Mouse (Mus musculus): ENCODE results near the gene Isca1. TPM values are rescaled to one million over a fixed set of nuclear protein-coding genes. Genes with fewer than 3 reads are reported as not detected.
A peak's percentile ranks its signal among the peaks of the same experiment; 100 is the strongest.
"Not testable (repeated sequence)": the region's sequence is repeated elsewhere in the genome, so short reads cannot be mapped to it uniquely, and the experiment has no call there.

Gene Isca1
- polyA plus RNA-seq, 1 experiment from 2014 or later: 84.5 TPM

GRCm38 (mm10) chr13:59745462-59745861 is 24.1 kb downstream of the Isca1 start:
- Histone ChIP-seq H3K27ac (ENCODE audit: low read depth, low read length) (no peak overlapping the region), H3K4me3 (ENCODE audit: low read depth, low read length) (no peak overlapping the region), H3K4me1 (replicated peaks; ENCODE audit: control insufficient read depth, insufficient read depth, low read length) (no peaks in the 10 kb centered on the region), H3K27me3 (replicated peaks; ENCODE audit: control insufficient read depth, insufficient read depth, low read length) (no peaks in the 10 kb centered on the region), H3K4me2 (replicated peaks; ENCODE audit: low read depth) (no peak overlapping the region), H3K36me3 (ENCODE audit: control insufficient read depth, insufficient read depth) (no peaks in the 10 kb centered on the region), H3K9me3 (ENCODE audit: control insufficient read depth) (no peaks in the 10 kb centered on the region), H3K9ac (ENCODE audit: low read depth, low read length) (no peak overlapping the region)
- WGBS: 77% methylated on average over 6 of the region's 6 CpGs
- no peak for TF ChIP-seq CTCF (IDR thresholded peaks at IDR 0.05; ENCODE audit: low read depth)
- ATAC-seq: no peak

GRCm38 (mm10) chr13:59741697-59742096 is 27.9 kb downstream of the Isca1 start:
- H3K9ac ChIP-seq (ENCODE audit: low read depth, low read length): no peak overlapping the region
- H3K27me3 ChIP-seq (replicated peaks; ENCODE audit: control insufficient read depth, insufficient read depth, low read length): no peaks in the 10 kb centered on the region
- H3K4me1 ChIP-seq (replicated peaks; ENCODE audit: control insufficient read depth, insufficient read depth, low read length): no peaks in the 10 kb centered on the region
- no peaks in the 10 kb centered on the region for H3K9me3 ChIP-seq (ENCODE audit: control insufficient read depth)
- no peak for ATAC-seq
- WGBS: 66% methylated on average over 10 of the region's 10 CpGs
- H3K4me3 ChIP-seq (ENCODE audit: low read depth, low read length): no peak overlapping the region
- no peak overlapping the region for H3K4me2 ChIP-seq (replicated peaks; ENCODE audit: low read depth)
- peak; percentile 53 for TF ChIP-seq CTCF (IDR thresholded peaks at IDR 0.05; ENCODE audit: low read depth)
- H3K27ac ChIP-seq (ENCODE audit: low read depth, low read length): no peak overlapping the region
- H3K36me3 ChIP-seq (ENCODE audit: control insufficient read depth, insufficient read depth): no peaks in the 10 kb centered on the region

- Histone ChIP-seq H3K9ac (ENCODE audit: low read depth, low read length) (no peak overlapping the region), H3K36me3 (ENCODE audit: control insufficient read depth, insufficient read depth) (no peaks in the 10 kb centered on the region)
- 76% methylated on average over 11 of the region's 11 CpGs for WGBS
These were observed 28.5 kb downstream of the Isca1 start for GRCm38 (mm10) chr13:59741096-59741495.

GRCm38 (mm10) chr13:59739397-59739796 is 30.2 kb downstream of the Isca1 start:
- 84% methylated on average over 4 of the region's 4 CpGs for WGBS
- H3K36me3 ChIP-seq (ENCODE audit: control insufficient read depth, insufficient read depth): no peaks in the 10 kb centered on the region
- TF ChIP-seq CTCF (IDR thresholded peaks at IDR 0.05; ENCODE audit: low read depth): no peak
- no peaks in the 10 kb centered on the region for H3K9me3 ChIP-seq (ENCODE audit: control insufficient read depth)
- H3K4me1 ChIP-seq (replicated peaks; ENCODE audit: control insufficient read depth, insufficient read depth, low read length): no peaks in the 10 kb centered on the region
- H3K9ac ChIP-seq (ENCODE audit: low read depth, low read length): no peak overlapping the region
- no peaks in the 10 kb centered on the region for H3K27me3 ChIP-seq (replicated peaks; ENCODE audit: control insufficient read depth, insufficient read depth, low read length)
- H3K4me3 ChIP-seq (ENCODE audit: low read depth, low read length): no peak overlapping the region
- no peak for ATAC-seq
- H3K27ac ChIP-seq (ENCODE audit: low read depth, low read length): no peak overlapping the region
- no peak overlapping the region for H3K4me2 ChIP-seq (replicated peaks; ENCODE audit: low read depth)

More at GRCm38 (mm10) chr13:59741096-59741495, 28.5 kb downstream of the Isca1 start:
- Histone ChIP-seq H3K27me3 (replicated peaks; ENCODE audit: control insufficient read depth, insufficient read depth, low read length) (no peaks in the 10 kb centered on the region), H3K4me2 (replicated peaks; ENCODE audit: low read depth) (no peak overlapping the region), H3K9me3 (ENCODE audit: control insufficient read depth) (no peaks in the 10 kb centered on the region), H3K4me1 (replicated peaks; ENCODE audit: control insufficient read depth, insufficient read depth, low read length) (no peaks in the 10 kb centered on the region), H3K27ac (ENCODE audit: low read depth, low read length) (no peak overlapping the region), H3K4me3 (ENCODE audit: low read depth, low read length) (no peak overlapping the region)
- no peak for TF ChIP-seq CTCF (IDR thresholded peaks at IDR 0.05; ENCODE audit: low read depth)
- no peak for ATAC-seq

- WGBS: 80% methylated on average over 2 of the region's 2 CpGs
- Histone ChIP-seq H3K4me2 (replicated peaks; ENCODE audit: low read depth) (no peak overlapping the region), H3K27ac (ENCODE audit: low read depth, low read length) (no peak overlapping the region), H3K9me3 (ENCODE audit: control insufficient read depth) (no peaks in the 10 kb centered on the region), H3K9ac (ENCODE audit: low read depth, low read length) (no peak overlapping the region), H3K27me3 (replicated peaks; ENCODE audit: control insufficient read depth, insufficient read depth, low read length) (no peaks in the 10 kb centered on the region), H3K36me3 (ENCODE audit: control insufficient read depth, insufficient read depth) (no peaks in the 10 kb centered on the region), H3K4me1 (replicated peaks; ENCODE audit: control insufficient read depth, insufficient read depth, low read length) (no peaks in the 10 kb centered on the region), H3K4me3 (ENCODE audit: low read depth, low read length) (no peak overlapping the region)
- TF ChIP-seq CTCF (IDR thresholded peaks at IDR 0.05; ENCODE audit: low read depth): no peak
- ATAC-seq: no peak
These were observed 31.2 kb downstream of the Isca1 start for GRCm38 (mm10) chr13:59738455-59738854.

- Histone ChIP-seq H3K4me3 (ENCODE audit: low read depth, low read length) (no peak overlapping the region), H3K36me3 (ENCODE audit: control insufficient read depth, insufficient read depth) (no peaks in the 10 kb centered on the region), H3K9ac (ENCODE audit: low read depth, low read length) (no peak overlapping the region), H3K27ac (ENCODE audit: low read depth, low read length) (no peak overlapping the region), H3K27me3 (replicated peaks; ENCODE audit: control insufficient read depth, insufficient read depth, low read length) (no peaks in the 10 kb centered on the region), H3K9me3 (ENCODE audit: control insufficient read depth) (no peaks in the 10 kb centered on the region), H3K4me2 (replicated peaks; ENCODE audit: low read depth) (no peak overlapping the region), H3K4me1 (replicated peaks; ENCODE audit: control insufficient read depth, insufficient read depth, low read length) (no peaks in the 10 kb centered on the region)
- ATAC-seq: peak; percentile 69
- WGBS: 17% methylated on average over 3 of the region's 3 CpGs
- peak; percentile 62 for TF ChIP-seq CTCF (IDR thresholded peaks at IDR 0.05; ENCODE audit: low read depth)
These were observed 34.4 kb downstream of the Isca1 start for GRCm38 (mm10) chr13:59735190-59735589.

- H3K27ac ChIP-seq (ENCODE audit: low read depth, low read length); H3K9ac ChIP-seq (ENCODE audit: low read depth, low read length); H3K4me3 ChIP-seq (ENCODE audit: low read depth, low read length); H3K27me3 ChIP-seq (replicated peaks; ENCODE audit: control insufficient read depth, insufficient read depth, low read length); H3K4me2 ChIP-seq (replicated peaks; ENCODE audit: low read depth); H3K9me3 ChIP-seq (ENCODE audit: control insufficient read depth); H3K36me3 ChIP-seq (ENCODE audit: control insufficient read depth, insufficient read depth); H3K4me1 ChIP-seq (replicated peaks; ENCODE audit: control insufficient read depth, insufficient read depth, low read length); ATAC-seq: not testable (repeated sequence)
- WGBS: 11% methylated on average over 6 of the region's 6 CpGs
These were observed 35.3 kb downstream of the Isca1 start for GRCm38 (mm10) chr13:59734347-59734746.

All from intestine, postnatal 0 days (tissue).